In the genomic region with DNA sequence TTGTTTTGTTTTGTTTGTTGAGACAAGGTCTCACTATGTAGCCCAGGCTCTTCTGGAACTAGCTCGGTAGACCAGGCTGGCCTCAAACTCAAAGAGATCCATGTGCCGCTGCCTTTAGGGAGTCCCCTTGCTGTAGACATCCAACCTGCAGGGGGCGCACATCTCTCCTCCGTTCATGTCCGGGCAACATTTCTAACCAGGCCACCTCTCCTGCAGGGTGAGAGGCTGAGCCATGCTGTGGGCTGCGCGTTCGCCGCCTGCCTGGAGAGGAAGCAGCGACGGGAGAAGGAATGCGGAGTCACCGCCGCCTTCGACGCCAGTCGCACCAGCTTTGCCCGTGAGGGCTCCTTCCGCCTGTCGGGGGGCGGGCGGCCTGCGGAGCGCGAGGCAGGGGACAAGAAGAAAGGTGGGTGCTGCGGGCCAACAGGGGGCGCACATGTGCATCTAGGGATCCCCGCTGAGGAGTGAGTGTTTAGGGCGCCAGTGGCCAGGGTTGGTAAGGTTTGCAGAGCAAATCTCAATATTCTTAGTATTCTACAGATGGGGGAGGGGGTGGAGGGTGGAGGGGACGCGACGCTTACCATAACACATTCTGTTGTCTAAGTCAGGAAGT, we compare ENCODE assay signal across 8 mouse cellular contexts. TPM values are rescaled to one million over a fixed set of nuclear protein-coding genes. Genes with fewer than 3 reads are reported as not detected.
DNase-seq lines count a peak whose midpoint lies in the region; ATAC-seq lines count a peak whose summit lies in the region.

No protein-coding gene starts in this region.

- peak; percentile 40; the same call in 1 of the 2 replicates for ATAC-seq in embryonic facial prominence, embryonic 11.5 days (replicated peaks; ENCODE audit: insufficient number of reproducible peaks, low FRiP score, low TSS enrichment, low read depth)
- no peak for ATAC-seq in inflammation-experienced regulatory T-cells, adult 6 months

- H3K9ac ChIP-seq in embryonic facial prominence, embryonic 11.5 days (replicated peaks; ENCODE audit: low read length) = no peak overlapping the region

- 45% methylated on average over 32 of the region's 32 CpGs for WGBS in embryonic facial prominence, embryonic 11.5 days

- no peaks in the 10 kb centered on the region for H3K27me3 ChIP-seq in embryonic facial prominence, embryonic 11.5 days (ENCODE audit: control insufficient read depth, insufficient read depth, low read length)

- DNase-seq in kidney, adult 9 months = peak; percentile 19
- no peak for DNase-seq in kidney, adult 11 months
- DNase-seq in WW6 (ENCODE audit: low read depth, low spot score) (peak; percentile 87), liver (peak; percentile 85)
- DNase-seq in embryonic facial prominence, embryonic 11.5 days (ENCODE audit: low spot score) = peak; percentile 67
- DNase-seq in retina, embryonic 14.5 days (ENCODE audit: low spot score) = peak; percentile 51
- DNase-seq in spleen, adult 12 weeks (ENCODE audit: low spot score) = no peak

- H3K9me3 ChIP-seq in embryonic facial prominence, embryonic 11.5 days (replicated peaks; ENCODE audit: control insufficient read depth, low read length) = no peaks in the 10 kb centered on the region

- H3K27ac ChIP-seq in embryonic facial prominence, embryonic 11.5 days (replicated peaks; ENCODE audit: low read depth, low read length) = no peak overlapping the region

- no peaks in the 10 kb centered on the region for H3K4me1 ChIP-seq in embryonic facial prominence, embryonic 11.5 days (ENCODE audit: control insufficient read depth, insufficient read depth, low read length)

- no peak overlapping the region for H3K4me3 ChIP-seq in embryonic facial prominence, embryonic 11.5 days (ENCODE audit: low read depth, low read length)

- no peak overlapping the region; the same call in 1 of the 2 replicates for H3K4me2 ChIP-seq in embryonic facial prominence, embryonic 11.5 days (ENCODE audit: low read depth, low read length)

- H3K36me3 ChIP-seq in embryonic facial prominence, embryonic 11.5 days (replicated peaks; ENCODE audit: control insufficient read depth, insufficient read depth, low read depth, low read length) = peaks cover 6% of the 10 kb centered on the region

RNA-seq across cellular contexts. Expression of a gene that starts 15.6 kb away (rescaled TPM):
- polyA plus RNA-seq in embryonic facial prominence, embryonic 11.5 days (2014; fragmentation: Nextera tagmentation; extraction: Ambion mirVana) = 9.5 and 11.2 TPM in 2 replicates
- under 1 TPM; 0.15 to 0.38 (median 0.15) TPM for polyA plus RNA-seq in inflammation-experienced regulatory T-cells, adult 6 months (2017; shearing (Covaris generic))

RNA-seq across cellular contexts. Expression of a gene that starts 41.0 kb away (rescaled TPM):
- polyA plus RNA-seq in embryonic facial prominence, embryonic 11.5 days (2014; fragmentation: Nextera tagmentation; extraction: Ambion mirVana) = 14.4 and 14.9 TPM in 2 replicates
- polyA plus RNA-seq in inflammation-experienced regulatory T-cells, adult 6 months (2017; shearing (Covaris generic)) = 10 to 100 TPM in 2 of 3 experiments, 1 to 10 TPM in 1; 9.5 to 14.0 (median 10.9) TPM

RNA-seq across cellular contexts. Expression of a gene that starts 45.4 kb away (rescaled TPM):
- polyA plus RNA-seq in embryonic facial prominence, embryonic 11.5 days (2014; fragmentation: Nextera tagmentation; extraction: Ambion mirVana) = 6.0 and 6.2 TPM in 2 replicates
- polyA plus RNA-seq in inflammation-experienced regulatory T-cells, adult 6 months (2017; shearing (Covaris generic)) = under 1 TPM; 0.49 to 0.83 (median 0.58) TPM

Comparison
In these comparisons a context has a peak if more than half of its experiments do, and no peak if none do; other contexts are left out.
1. DNase-seq: peak in kidney, adult 9 months (single experiment), WW6 (single experiment), embryonic facial prominence, embryonic 11.5 days (single experiment), liver (single experiment) and retina, embryonic 14.5 days (single experiment); none in kidney, adult 11 months (single experiment) and spleen, adult 12 weeks (single experiment).